Mouse (Mus musculus) ES-E14 (cell line): ENCODE data around the gene Grrp1.

Experiments used
- CHD2 ChIP-seq: IDR thresholded peaks from 2 replicates; pipeline ENCODE4 v1.6.1; 2014; ENCODE audit warnings: mild to moderate bottlenecking, low read depth, low read length, inconsistent platforms
- ZC3H11A ChIP-seq: IDR thresholded peaks from 2 replicates; pipeline ENCODE4 v1.6.1; 2012; ENCODE audit warnings: low read depth, mild to moderate bottlenecking, inconsistent platforms, low read length, borderline replicate concordance
- ZNF384 ChIP-seq: IDR thresholded peaks from 2 replicates; pipeline ENCODE4 v1.6.1; 2012; ENCODE audit warnings: low read depth, low read length, inconsistent platforms

GRCm38 (mm10) chr4:134253722-134254324 lies at the start of gene Grrp1:
- TF ChIP-seq ZC3H11A, result no peak
- TF ChIP-seq ZNF384, result no peak
- no peak for TF ChIP-seq CHD2
